Mouse (Mus musculus) embryonic facial prominence, embryonic 15.5 days (tissue): ENCODE results near the gene Slc38a3. TPM values are rescaled to one million over a fixed set of nuclear protein-coding genes. Genes with fewer than 3 reads are reported as not detected.

Experiments
- ATAC-seq: fragments of 200-750 bp; cut with Nextera tagmentation; 2 replicates; pipeline ENCODE4 v1.8.0; 2017; ENCODE audit warnings: low read depth, moderate TSS enrichment; ENCODE audit not compliant: insufficient number of reproducible peaks, low FRiP score, low TSS enrichment
- H3K27ac ChIP-seq: fragments of 300-500 bp; sonication (generic); replicated peaks from 2 replicates; pipeline ENCODE4 v1.5.1; 2015; ENCODE audit warnings: mild to moderate bottlenecking, inconsistent platforms
- H3K27me3 ChIP-seq: fragments of 300-500 bp; sonication (generic); 2 replicates; pipeline ENCODE4 v1.6.1; 2015; ENCODE audit warnings: inconsistent platforms
- H3K36me3 ChIP-seq: fragments of 300-500 bp; sonication (generic); 2 replicates; pipeline ENCODE4 v1.6.1; 2015; ENCODE audit warnings: mild to moderate bottlenecking, inconsistent platforms
- H3K4me1 ChIP-seq: fragments of 300-500 bp; sonication (generic); 2 replicates; pipeline ENCODE4 v1.6.1; 2015; ENCODE audit warnings: inconsistent platforms
- H3K4me2 ChIP-seq: fragments of 300-500 bp; sonication (generic); replicated peaks from 2 replicates; pipeline ENCODE4 v1.6.1; 2015; ENCODE audit warnings: mild to moderate bottlenecking, inconsistent platforms
- H3K4me3 ChIP-seq: fragments of 300-500 bp; sonication (generic); replicated peaks from 2 replicates; pipeline ENCODE4 v1.5.1; 2015; ENCODE audit warnings: mild to moderate bottlenecking, inconsistent platforms
- H3K9ac ChIP-seq: fragments of 300-500 bp; sonication (generic); 2 replicates; pipeline ENCODE4 v1.6.1; 2015; ENCODE audit warnings: inconsistent platforms
- H3K9me3 ChIP-seq: fragments of 300-500 bp; sonication (generic); replicated peaks from 2 replicates; pipeline ENCODE4 v1.6.1; 2016; ENCODE audit warnings: inconsistent platforms
- WGBS: fragments of 180-500 bp; shearing (Covaris S2); methylation state at CpG from one replicate; pipeline ENCODE4 v1.1.7; 2015; 5-methylcytosine and 5-hydroxymethylcytosine counted together
- polyA plus RNA-seq: library from polyadenylated mRNA; unstranded; fragments of >200 nt; fragmentation: Nextera tagmentation; extraction: Ambion mirVana; gene quantifications from 2 replicates; pipeline ENCODE4 v1.2.1, GENCODE M21; 2015

Gene Slc38a3
- 3.7 and 4.2 TPM in 2 replicates for polyA plus RNA-seq

- Histone ChIP-seq H3K27me3 (peaks cover 23% of the 10 kb centered on the region), H3K4me2 (no peak within 1 kb of the TSS), H3K9me3 (no peaks in the 10 kb centered on the region), H3K4me1 (peaks cover 25% of the 10 kb centered on the region), H3K27ac (no peak within 1 kb of the TSS), H3K4me3 (no peak within 1 kb of the TSS), H3K36me3 (no peaks in the 10 kb centered on the region), H3K9ac (no peak within 1 kb of the TSS)
- no peak for ATAC-seq
- WGBS, result 84% methylated on average over 9 of the region's 9 CpGs
These were observed at the start of gene Slc38a3 for GRCm38 (mm10) chr9:107669480-107669945. TSS of gene Slc38a3 (minus strand) at chr9:107669530.

- Histone ChIP-seq H3K36me3 (no peaks in the 10 kb centered on the region), H3K4me3 (no peak overlapping the region), H3K9ac (no peak overlapping the region), H3K4me2 (0 out of 2 replicates have a peak overlapping the region, but pooled peaks have one; percentile 4), H3K9me3 (no peaks in the 10 kb centered on the region), H3K4me1 (peaks cover 69% of the 10 kb centered on the region), H3K27me3 (no peaks in the 10 kb centered on the region), H3K27ac (peak overlapping the region; percentile 93)
- 17% methylated on average over 6 of the region's 6 CpGs for WGBS
- ATAC-seq, result peak; percentile 77
These were observed 47.6 kb upstream of the Slc38a3 start for GRCm38 (mm10) chr9:107716951-107717350.

GRCm38 (mm10) chr9:107715632-107716031, 46.3 kb upstream of the Slc38a3 start:
- Histone ChIP-seq H3K27ac (peak overlapping the region; percentile 93; the same call in 1 of the 2 replicates), H3K9ac (no peak overlapping the region), H3K9me3 (no peaks in the 10 kb centered on the region), H3K4me3 (no peak overlapping the region), H3K4me1 (peaks cover 66% of the 10 kb centered on the region), H3K36me3 (no peaks in the 10 kb centered on the region), H3K4me2 (no peak overlapping the region), H3K27me3 (no peaks in the 10 kb centered on the region)
- 78% methylated on average over 2 of the region's 2 CpGs for WGBS
- ATAC-seq, result no peak

- 5% methylated on average over 12 of the region's 12 CpGs for WGBS
- Histone ChIP-seq H3K9ac (no peak overlapping the region), H3K4me1 (peaks cover 74% of the 10 kb centered on the region), H3K27me3 (no peaks in the 10 kb centered on the region), H3K27ac (peak overlapping the region; percentile 93), H3K36me3 (no peaks in the 10 kb centered on the region), H3K4me2 (peak overlapping the region; percentile 29), H3K9me3 (no peaks in the 10 kb centered on the region), H3K4me3 (no peak overlapping the region)
- peak; percentile 49 for ATAC-seq
These were observed 45.1 kb upstream of the Slc38a3 start for GRCm38 (mm10) chr9:107714221-107714952.

- peak within 1 kb of the TSS; percentile 78 for H3K4me3 ChIP-seq
- H3K27ac ChIP-seq, result peak within 1 kb of the TSS; percentile 92
- no peaks in the 10 kb centered on the region for H3K27me3 ChIP-seq
- 1% methylated on average over 86 of the region's 86 CpGs for WGBS
- H3K4me1 ChIP-seq, result peaks cover 77% of the 10 kb centered on the region
- peak within 1 kb of the TSS; percentile 85 for H3K9ac ChIP-seq
- H3K4me2 ChIP-seq, result peak within 1 kb of the TSS; percentile 95
- H3K9me3 ChIP-seq, result no peaks in the 10 kb centered on the region
- H3K36me3 ChIP-seq, result peaks cover 9% of the 10 kb centered on the region
- ATAC-seq, result peak; percentile 83
These were observed 40.6 kb upstream of the Slc38a3 start, which contains the start of gene Sema3f for GRCm38 (mm10) chr9:107709697-107710483. TSS of gene Sema3f (minus strand) at chr9:107710475.

- peak overlapping the region; percentile 78 for H3K4me3 ChIP-seq
- peak overlapping the region; percentile 95 for H3K4me2 ChIP-seq
- peak overlapping the region; percentile 92 for H3K27ac ChIP-seq
- peaks cover 14% of the 10 kb centered on the region for H3K36me3 ChIP-seq
- no peak; the same call in 1 of the 2 replicates for ATAC-seq
- H3K9ac ChIP-seq, result peak overlapping the region; percentile 85
- no peaks in the 10 kb centered on the region for H3K9me3 ChIP-seq
- WGBS, result under 1% methylated on average over 51 of the region's 55 CpGs
- H3K27me3 ChIP-seq, result no peaks in the 10 kb centered on the region
- H3K4me1 ChIP-seq, result peaks cover 77% of the 10 kb centered on the region
These were observed 39.9 kb upstream of the Slc38a3 start for GRCm38 (mm10) chr9:107709096-107709696.

GRCm38 (mm10) chr9:107708439-107709095, 39.2 kb upstream of the Slc38a3 start:
- Histone ChIP-seq H3K9me3 (no peaks in the 10 kb centered on the region), H3K36me3 (peaks cover 16% of the 10 kb centered on the region), H3K4me3 (peak overlapping the region; percentile 78), H3K4me1 (peaks cover 77% of the 10 kb centered on the region), H3K27ac (peak overlapping the region; percentile 92), H3K4me2 (peak overlapping the region; percentile 95), H3K9ac (peak overlapping the region; percentile 85), H3K27me3 (no peaks in the 10 kb centered on the region)
- WGBS, result 1% methylated on average over 21 of the region's 21 CpGs
- no peak for ATAC-seq

DNA sequence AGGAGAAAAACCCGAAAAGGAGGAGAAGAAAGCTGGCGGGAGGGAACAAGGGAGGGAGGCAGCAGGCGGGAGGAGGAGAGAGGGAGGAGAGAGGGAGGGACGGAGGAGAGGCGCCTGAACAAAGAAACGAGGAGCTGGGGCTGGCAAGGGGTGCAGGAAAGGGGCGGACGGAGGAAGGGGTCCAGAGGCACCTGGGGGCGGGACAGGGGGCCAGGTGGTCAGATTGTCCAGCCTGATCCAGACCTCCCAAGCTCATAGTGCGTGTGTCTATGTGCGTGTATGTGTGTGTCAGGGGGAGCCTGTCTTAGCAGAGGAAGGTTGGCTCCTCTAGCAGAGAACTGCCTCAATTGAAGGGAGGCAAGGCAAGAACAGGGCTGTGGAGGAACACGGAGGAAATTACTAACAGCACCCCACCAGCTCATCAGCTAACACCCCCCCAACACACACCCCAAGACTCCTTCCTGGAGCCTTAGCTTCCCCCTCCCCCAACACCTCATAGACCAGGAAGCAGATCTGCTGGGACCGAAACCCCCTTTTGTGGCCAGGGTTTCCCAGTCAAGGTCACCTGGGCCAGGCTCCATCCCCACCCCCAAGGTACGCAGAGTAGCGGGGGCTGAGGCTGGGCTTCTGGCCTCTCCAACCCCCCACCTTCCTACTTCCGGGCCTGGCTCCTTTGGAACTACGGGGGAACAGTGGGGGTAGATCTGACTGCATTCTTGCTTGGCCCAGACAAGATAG, 38.5 kb upstream of the Slc38a3 start:
- Histone ChIP-seq H3K4me2 (peak overlapping the region; percentile 95), H3K36me3 (peaks cover 16% of the 10 kb centered on the region), H3K9ac (peak overlapping the region; percentile 85), H3K4me1 (peaks cover 79% of the 10 kb centered on the region), H3K27me3 (no peaks in the 10 kb centered on the region), H3K27ac (peak overlapping the region; percentile 92), H3K9me3 (no peaks in the 10 kb centered on the region), H3K4me3 (peak overlapping the region; percentile 78)
- ATAC-seq, result peak; percentile 13; the same call in 1 of the 2 replicates
- under 1% methylated on average over 17 of the region's 17 CpGs for WGBS

DNA sequence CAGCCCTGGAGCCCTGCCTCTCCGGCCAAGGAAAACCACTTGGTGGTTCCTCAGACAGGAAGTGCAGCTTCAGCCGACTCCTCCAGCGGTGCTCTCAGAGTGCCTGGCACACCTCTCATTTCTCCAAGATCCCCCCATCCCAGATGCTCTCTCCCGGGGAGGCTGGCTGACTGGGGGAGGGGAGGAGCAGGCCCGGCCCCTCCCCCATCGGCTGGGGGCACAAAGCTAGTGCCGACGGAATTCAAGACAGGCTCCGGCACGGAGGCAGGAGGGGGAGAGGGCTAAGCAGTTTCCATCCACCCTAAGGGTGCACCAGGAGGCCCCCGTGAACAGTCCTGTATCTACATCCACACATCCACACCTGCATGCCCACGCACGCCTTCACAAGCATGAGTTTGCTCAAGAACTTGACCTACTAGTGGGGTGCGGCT, 37.5 kb upstream of the Slc38a3 start:
- Histone ChIP-seq H3K4me1 (peaks cover 86% of the 10 kb centered on the region), H3K36me3 (peaks cover 16% of the 10 kb centered on the region), H3K27me3 (no peaks in the 10 kb centered on the region), H3K27ac (peak overlapping the region; percentile 92), H3K9ac (peak overlapping the region; percentile 85), H3K9me3 (no peaks in the 10 kb centered on the region), H3K4me2 (peak overlapping the region; percentile 95), H3K4me3 (peak overlapping the region; percentile 78)
- under 1% methylated on average over 14 of the region's 14 CpGs for WGBS
- ATAC-seq, result no peak
